Mouse (Mus musculus): ENCODE data around the gene Bcar1.

Gene Bcar1

GRCm38 (mm10) chr8:111743792-111744696 is at the start of gene Bcar1:
TSS of gene Bcar1 (minus strand) at chr8:111743809.
- WGBS: 10% methylated on average over 35 of the region's 40 CpGs

DNA sequence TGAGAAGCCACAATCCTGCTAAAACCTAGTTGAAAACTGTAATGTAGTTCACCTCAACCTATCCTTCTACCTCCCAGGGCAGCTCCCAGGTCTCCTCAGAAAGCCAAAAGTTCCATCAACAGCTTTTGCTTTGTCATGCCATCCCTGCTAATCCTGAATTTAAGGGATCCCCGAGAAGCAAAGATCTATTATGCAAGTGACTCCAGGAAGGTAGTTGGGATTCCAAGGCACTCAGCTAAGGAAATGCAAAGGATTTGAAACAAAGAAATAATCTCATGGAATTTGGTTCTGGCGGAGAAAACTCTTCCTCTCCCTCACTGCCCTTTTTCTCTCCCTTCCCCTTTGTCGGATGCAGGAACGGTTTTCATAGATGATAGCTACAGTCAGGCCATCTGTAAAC is 45.6 kb upstream of the Bcar1 start:
- 82% methylated on average over 4 of the region's 4 CpGs for WGBS

GRCm38 (mm10) chr8:111788497-111788896 is 44.9 kb upstream of the Bcar1 start:
- WGBS: 90% methylated on average over 3 of the region's 3 CpGs

DNA sequence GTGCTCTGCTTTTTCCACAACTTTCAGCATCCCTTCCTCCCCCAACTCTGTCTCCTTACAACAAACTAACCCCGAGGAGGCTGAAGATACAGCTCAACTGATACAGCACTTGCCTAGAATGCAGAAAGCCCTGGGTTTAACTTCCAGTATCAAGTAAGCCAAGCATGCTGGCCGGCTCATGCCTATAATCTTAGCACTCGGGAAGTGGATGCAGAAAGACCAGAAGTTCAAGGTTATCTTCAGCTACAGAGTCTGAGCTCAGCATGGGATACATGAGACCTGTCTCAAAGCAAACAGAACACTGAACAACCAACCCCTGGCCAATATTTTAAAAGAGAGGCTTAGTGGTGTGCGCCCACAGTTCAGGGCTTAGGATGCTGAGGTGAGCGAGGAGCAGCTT is 44.5 kb upstream of the Bcar1 start:
- WGBS: 79% methylated on average over 5 of the region's 5 CpGs

DNA sequence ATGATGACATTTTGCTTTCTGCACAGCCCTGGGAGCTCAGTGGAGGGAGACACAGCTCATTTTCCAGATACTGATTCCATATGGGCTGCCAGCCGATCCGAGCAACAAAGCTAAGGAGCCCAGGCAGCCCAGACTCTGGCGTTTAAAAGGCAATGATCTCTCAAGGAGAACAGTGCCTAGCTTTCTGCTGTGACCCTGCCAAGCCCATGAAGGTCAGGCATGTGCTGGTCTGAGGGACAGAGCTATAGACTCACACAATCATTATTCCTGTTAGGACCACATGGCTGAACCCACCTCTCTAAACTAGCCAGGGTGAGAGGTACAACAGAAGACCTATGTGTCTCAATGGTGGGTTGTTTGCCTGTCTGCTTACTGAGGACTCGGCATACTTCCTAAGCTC is 44.1 kb upstream of the Bcar1 start:
- 51% methylated on average over 4 of the region's 4 CpGs for WGBS

DNA sequence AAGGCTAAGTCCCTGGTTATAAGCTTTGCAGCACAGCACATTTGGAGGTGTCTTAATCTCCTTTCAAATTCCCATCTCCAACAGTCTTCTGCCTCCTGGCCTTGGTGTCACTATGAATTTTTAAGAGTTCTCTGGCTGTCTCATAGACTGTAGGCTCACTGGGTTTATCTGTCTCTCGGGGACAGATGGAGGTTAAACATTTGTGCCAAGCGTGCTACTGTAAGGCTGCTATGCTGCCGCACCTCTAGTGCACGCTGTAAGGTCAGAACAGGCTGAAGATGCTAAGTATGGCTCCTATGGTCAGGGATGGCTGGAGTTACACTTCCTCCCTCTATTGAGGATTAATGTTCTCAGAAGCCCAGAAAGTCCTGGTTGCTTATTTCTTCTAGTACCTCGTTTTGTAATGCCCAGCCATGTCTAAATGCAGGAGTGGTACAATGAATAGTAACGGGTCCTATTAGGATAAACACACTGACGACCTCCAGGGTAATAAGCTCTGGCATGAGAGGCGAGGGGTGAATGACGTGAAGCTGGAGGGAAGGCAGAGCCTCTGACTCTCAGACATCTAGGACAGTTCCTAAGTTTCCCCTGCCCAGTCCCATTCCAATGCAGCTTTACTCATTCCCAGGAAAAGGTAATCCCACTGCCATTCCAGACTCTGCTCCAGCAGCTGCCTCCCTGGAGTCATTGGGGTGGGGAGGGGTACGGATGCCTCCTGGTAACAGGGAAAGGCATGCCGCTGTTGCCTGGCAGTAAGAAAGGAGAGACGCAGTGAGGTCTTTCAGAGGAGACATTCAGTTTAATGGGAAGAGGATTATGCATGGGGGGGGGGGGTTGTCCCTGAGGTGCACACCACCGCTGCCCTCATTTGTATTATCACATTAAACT is 43.3 kb upstream of the Bcar1 start:
- WGBS: 72% methylated on average over 13 of the region's 13 CpGs

GRCm38 (mm10) chr8:111786116-111786515 is 42.5 kb upstream of the Bcar1 start:
- WGBS: 74% methylated on average over 2 of the region's 2 CpGs

DNA sequence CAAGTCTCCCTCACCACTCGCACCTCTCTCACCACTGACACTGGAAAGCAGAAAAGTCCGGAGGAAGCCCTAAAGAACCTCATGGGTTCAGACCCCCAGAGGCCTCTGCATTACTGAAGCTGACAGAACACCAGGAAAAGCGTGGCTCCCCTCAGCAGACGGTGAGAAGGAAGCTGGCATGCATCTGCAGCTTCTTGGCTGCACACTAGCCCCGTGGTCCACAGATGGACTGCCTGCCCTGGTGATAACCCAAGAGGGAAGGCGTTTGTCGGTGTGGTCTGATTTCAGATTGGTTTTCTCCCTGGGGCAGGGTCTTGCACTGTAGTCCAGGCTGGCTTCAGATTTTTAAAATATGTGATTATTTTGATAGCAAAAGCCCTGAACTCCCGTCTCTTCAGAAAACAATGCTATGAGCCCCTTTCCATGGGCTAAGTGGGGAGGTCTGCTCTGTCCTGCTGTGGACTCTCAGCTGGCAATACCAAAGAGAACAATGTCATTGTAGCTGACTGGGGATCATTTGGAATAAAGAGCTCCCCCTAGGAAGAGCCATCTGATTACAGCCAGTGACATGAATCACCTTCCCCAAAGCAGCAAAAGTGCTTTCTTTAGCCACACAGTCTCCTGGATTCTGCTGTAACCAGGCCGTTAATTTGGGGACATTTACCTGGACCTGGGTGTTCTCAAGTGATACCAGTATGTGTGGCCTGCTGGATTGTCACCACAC is 39.2 kb upstream of the Bcar1 start:
- WGBS: 80% methylated on average over 9 of the region's 9 CpGs

DNA sequence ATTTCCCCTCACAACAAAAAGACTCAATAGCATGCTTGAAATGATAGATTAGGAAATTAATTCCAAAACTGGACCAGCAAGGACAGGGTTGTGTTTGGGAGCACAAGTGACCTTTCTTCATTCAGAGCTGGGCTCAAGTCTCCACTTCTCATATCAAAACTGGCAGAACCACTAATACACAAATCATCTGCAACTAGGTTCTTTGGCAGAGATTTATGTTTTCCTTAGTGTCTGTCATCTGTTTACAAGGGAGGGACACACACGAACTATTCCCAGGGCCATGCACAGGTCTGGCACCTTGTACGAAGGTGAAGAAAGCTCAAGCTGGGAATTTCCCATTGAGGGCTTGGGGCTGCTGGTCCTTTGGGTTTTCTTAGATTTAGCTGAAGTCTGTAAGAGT is 38.6 kb upstream of the Bcar1 start:
- 87% methylated on average over 2 of the region's 2 CpGs for WGBS

- WGBS: 95% methylated on average over 10 of the region's 10 CpGs
Observed at GRCm38 (mm10) chr8:111780697-111781424, 37.3 kb upstream of the Bcar1 start.

- WGBS: 89% methylated on average over 7 of the region's 7 CpGs
Observed at GRCm38 (mm10) chr8:111779690-111780089, 36.1 kb upstream of the Bcar1 start.

- 73% methylated on average over 7 of the region's 7 CpGs for WGBS
Observed at GRCm38 (mm10) chr8:111778801-111779200, 35.2 kb upstream of the Bcar1 start.

GRCm38 (mm10) chr8:111776492-111776891 is 32.9 kb upstream of the Bcar1 start:
- 93% methylated on average over 4 of the region's 4 CpGs for WGBS

- 97% methylated on average over 6 of the region's 6 CpGs for WGBS
Observed at GRCm38 (mm10) chr8:111775766-111776165, 32.2 kb upstream of the Bcar1 start.

- WGBS: 95% methylated on average over 5 of the region's 5 CpGs
Observed at GRCm38 (mm10) chr8:111773476-111773875, 29.9 kb upstream of the Bcar1 start.

GRCm38 (mm10) chr8:111773057-111773456 is 29.4 kb upstream of the Bcar1 start:
- 92% methylated on average over 7 of the region's 7 CpGs for WGBS

- WGBS: 93% methylated on average over 9 of the region's 9 CpGs
Observed at GRCm38 (mm10) chr8:111772083-111772482, 28.5 kb upstream of the Bcar1 start.

DNA sequence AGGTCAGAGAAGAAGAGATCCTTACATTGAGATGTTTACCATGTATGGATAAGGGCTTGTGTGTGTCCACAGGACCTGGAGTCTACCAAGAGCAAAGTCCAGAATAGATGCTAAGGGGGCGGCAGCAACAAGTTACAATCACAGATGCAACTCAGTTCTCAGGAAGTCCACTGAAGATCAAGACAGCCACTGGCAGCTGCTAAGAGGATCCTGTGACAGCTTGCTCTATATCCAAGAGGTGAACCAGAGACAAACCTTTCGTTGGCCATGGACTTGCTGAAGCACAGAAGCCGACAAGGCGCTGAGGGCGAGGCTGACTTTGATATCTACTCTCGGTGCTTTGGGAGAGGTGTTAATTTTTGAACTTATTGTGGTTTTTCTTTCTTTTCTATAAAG is 28.0 kb upstream of the Bcar1 start:
- WGBS: 95% methylated on average over 6 of the region's 6 CpGs

DNA sequence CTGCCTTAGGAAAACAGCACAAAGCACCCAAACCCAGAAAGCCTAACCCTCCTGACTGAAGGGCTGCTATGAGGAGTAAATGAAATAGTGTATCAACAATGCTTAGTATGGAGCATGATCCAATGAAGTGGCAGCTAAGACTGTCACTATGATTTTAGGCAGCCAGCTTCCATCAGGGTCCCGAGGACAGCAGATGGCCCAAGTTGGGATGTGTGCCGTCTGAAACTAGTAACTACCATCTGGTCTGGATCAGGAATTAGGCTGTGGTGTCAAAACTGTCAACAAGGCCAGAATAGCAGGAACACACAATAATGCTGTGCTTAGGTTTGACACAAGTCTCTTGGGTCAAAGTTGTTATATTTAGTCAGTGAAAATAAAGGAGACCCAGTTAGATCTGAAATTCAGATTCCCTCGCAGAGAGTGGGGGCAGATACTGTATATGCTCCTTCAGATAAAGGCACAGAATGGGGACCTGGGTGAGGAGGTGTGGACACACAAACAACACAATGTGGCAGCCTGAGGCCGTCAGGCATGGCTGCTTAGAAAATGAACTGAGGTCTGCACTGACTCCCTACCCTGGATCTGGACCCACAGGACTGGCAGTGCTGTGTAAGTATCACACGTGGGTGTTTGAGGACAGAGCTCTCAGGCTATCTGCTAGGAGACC is 27.5 kb upstream of the Bcar1 start:
- WGBS: 73% methylated on average over 5 of the region's 5 CpGs

DNA sequence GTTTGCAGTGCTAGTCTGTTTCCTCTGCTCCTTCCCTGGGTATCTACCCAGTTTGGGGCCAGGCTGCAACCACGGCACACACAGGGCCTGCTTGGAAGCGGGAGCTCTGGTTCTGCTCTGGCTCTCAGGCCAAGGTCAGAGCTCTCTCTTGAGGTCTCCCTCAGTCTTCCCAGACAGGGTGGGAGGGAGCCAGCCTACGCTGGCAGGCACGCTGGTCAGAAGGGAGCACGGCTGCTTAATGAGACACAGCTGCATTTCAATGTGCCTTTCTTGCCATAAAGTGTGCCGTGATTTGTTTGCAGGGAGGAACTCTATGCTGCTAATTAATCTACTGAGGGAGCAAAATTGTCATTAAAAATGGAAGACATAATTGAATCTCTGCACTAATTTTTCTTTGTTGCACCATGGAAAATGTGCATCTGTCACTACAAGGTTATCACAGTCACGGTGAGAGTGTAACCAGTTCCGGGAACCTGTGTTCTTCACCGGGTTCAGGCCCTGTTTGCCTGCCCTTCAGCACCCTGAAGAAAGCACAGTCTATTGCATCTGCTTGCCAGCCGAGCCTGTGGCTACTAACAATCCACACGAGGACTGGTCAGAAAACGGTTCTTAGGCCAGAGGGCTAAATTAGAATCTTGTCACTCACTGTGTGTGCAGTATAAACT is 26.3 kb upstream of the Bcar1 start:
- WGBS: 62% methylated on average over 12 of the region's 12 CpGs

All from cerebral cortex, adult 2 months (tissue).